Mouse (Mus musculus): Measurements from ENCODE around the gene 2200002D01Rik. TPM values are rescaled to one million over a fixed set of nuclear protein-coding genes. Genes with fewer than 3 reads are reported as not detected.

2200002D01Rik gene
- 0.27 and 0.43 TPM in 2 replicates for polyA plus RNA-seq (2012; ENCODE audit: low replicate concordance)

DNA sequence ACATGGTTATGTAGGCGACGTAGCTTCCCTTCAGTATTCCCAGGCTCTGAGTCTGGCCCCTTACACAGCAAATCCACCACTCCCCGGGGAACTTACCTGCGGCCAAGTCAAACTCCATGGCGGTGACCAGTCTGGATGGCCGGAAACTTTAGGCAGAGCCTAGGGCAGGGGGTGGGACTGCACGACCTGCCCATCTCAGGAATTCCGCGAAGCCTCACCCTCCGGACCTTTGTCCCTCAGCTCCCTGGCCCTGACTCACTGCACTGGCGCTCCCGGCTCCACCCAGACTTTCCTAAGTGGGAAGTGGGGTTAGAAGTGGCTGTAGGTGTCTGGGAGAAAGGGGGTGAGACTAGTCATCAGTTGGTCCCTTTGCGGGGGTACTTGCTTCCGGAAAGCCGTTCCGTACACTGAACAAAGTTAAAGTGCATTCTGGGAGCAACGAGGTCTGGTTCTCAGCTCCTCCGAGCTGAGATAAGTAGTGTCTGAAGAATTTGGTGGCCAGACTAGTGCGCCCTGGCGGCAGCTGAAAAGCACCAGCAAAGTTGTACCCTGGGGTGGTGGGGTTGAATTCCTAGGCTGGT, at the start of gene 2200002D01Rik:
Gene 2200002D01Rik, minus strand, starts transcription at position 206 of the 581 bp plus-strand sequence.

GRCm38 (mm10) chr7:29288942-29289638, 40.8 kb upstream of the 2200002D01Rik start, which contains the start of gene Ppp1r14a:
TSS of gene Ppp1r14a (plus strand) at chr7:29289308.

DNA sequence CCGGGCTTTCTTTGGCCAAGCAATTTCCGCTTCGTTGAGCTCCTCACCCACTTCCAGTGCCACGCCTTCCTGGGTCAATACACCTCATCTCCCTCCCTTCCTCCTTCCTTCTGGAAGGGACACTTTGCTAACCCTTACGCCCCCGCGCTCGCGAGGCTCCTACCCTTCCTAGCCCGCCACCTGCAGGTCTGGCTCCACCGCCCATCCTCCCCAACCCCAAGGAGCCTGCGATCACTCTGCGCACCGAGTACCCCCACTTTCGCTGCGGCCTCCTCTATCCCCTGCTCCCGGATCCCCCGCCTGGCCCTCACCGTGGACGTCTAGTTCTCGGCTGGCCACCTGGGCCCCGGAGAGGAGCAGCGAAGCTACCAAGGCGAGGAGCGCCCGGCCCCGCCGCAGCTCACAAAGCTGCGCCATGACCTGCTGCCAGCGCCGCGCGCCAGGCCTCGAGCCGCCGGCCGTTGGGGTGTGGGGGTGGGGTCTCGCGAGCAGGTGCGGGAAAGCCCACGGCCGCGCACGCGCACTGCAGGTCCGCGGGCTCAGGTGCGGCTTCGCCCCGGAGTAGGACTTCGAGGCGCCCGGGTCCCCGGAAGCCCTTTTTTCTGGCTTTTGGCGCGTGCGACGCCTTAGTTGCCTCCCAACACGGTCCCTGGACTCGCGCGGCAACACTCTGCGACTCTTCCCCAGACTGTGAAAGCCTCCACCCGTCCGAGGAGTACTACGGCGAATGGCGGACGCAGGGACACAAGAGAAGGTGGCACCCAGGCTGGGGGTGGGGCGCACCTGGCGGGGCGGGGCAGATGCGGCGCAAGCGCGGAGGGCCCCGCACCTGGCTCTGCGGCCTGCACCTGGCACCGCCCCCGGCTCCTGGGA, 33.2 kb upstream of the 2200002D01Rik start, which contains the start of gene Spint2:
Gene Spint2, minus strand, starts transcription at position 712 of the 873 bp plus-strand sequence.

GRCm38 (mm10) chr7:29238019-29238967, 10.0 kb downstream of the 2200002D01Rik start, which contains the start of gene Yif1b:
TSS of gene Yif1b (plus strand) at chr7:29238329.

GRCm38 (mm10) chr7:29232247-29233013, 15.8 kb downstream of the 2200002D01Rik start, which contains the start of gene Kcnk6:
TSS of gene Kcnk6 (minus strand) at chr7:29232515.

DNA sequence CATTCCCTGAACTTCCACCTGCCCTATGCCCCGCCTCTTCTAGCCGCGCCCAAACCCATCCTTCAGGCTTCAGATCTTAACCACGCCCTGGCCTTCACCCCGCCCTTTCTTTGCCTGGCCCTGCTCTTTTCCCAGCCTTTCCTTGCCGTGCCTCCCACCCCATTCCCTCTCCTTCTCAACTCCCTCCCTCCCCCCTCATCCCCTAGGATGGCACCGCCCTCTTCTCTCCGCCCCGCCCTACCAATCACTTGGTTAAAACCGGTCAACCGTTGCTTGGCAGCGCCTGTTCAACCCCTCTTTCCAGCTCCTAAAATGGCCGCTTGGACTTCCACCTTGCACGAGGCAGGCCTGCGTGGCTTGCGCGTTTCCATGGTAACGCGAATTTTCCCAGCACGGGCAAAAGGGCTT, 34.6 kb downstream of the 2200002D01Rik start, which contains the start of gene Catsperg1:
Gene Catsperg1, minus strand, starts transcription at position 361 of the 408 bp plus-strand sequence.

Other genes with a start within 250 kb of the 2200002D01Rik start
- gene Ryr1, start 123.3 kb downstream of the 2200002D01Rik start, polyA plus RNA-seq (2012; ENCODE audit: low replicate concordance) = 0.17 and 0.19 TPM in 2 replicates
- 4.1 and 5.1 TPM in 2 replicates for gene Rasgrp4, start 113.6 kb downstream of the 2200002D01Rik start, polyA plus RNA-seq (2012; ENCODE audit: low replicate concordance)
- 14.5 and 18.4 TPM in 2 replicates for gene Fam98c, start 92.2 kb downstream of the 2200002D01Rik start, polyA plus RNA-seq (2012; ENCODE audit: low replicate concordance)
- 0.23 and 0.27 TPM in 2 replicates for gene Ggn, start 78.3 kb downstream of the 2200002D01Rik start, polyA plus RNA-seq (2012; ENCODE audit: low replicate concordance)
- gene Spred3, start 78.1 kb downstream of the 2200002D01Rik start, polyA plus RNA-seq (2012; ENCODE audit: low replicate concordance) = 0.86 and 0.90 TPM in 2 replicates
- gene Psmd8, start 67.8 kb downstream of the 2200002D01Rik start, polyA plus RNA-seq (2012; ENCODE audit: low replicate concordance) = 68.3 and 78.8 TPM in 2 replicates
- gene Catsperg1, start 34.4 kb downstream of the 2200002D01Rik start, polyA plus RNA-seq (2012; ENCODE audit: low replicate concordance) = 0.18 TPM in 1 of 2 replicates, not detected in the other
- 3.2 and 4.6 TPM in 2 replicates for gene Kcnk6, start 16.0 kb downstream of the 2200002D01Rik start, polyA plus RNA-seq (2012; ENCODE audit: low replicate concordance)
- gene Yif1b, start 10.1 kb downstream of the 2200002D01Rik start, polyA plus RNA-seq (2012; ENCODE audit: low replicate concordance) = 175 and 329 TPM in 2 replicates
- gene Spint2, start 33.4 kb upstream of the 2200002D01Rik start, polyA plus RNA-seq (2012; ENCODE audit: low replicate concordance) = 28.4 and 81.0 TPM in 2 replicates
- gene Ppp1r14a, start 40.8 kb upstream of the 2200002D01Rik start, polyA plus RNA-seq (2012; ENCODE audit: low replicate concordance) = 3.5 and 20.1 TPM in 2 replicates
- gene Dpf1, start 55.5 kb upstream of the 2200002D01Rik start, polyA plus RNA-seq (2012; ENCODE audit: low replicate concordance) = 42.7 and 46.6 TPM in 2 replicates

Measured in leukemia stem cell, adult 10-12 weeks (primary cell).